Mouse (Mus musculus) layer of hippocampus, adult 9-11 months (tissue): ENCODE measurements around the gene Rasgef1b.
A peak's percentile ranks its signal among the peaks of the same experiment; 100 is the strongest.

ENCODE experiments used
- DNase-seq: peaks from one replicate; pipeline ENCODE4 v3.0.0; 2022

Gene Rasgef1b

GRCm38 (mm10) chr5:99279016-99279757 is 449.7 kb downstream of the Rasgef1b start:
- DNase-seq = no peak

- no peak for DNase-seq
Observed at GRCm38 (mm10) chr5:99278364-99278763, 450.5 kb downstream of the Rasgef1b start.

- no peak for DNase-seq
Observed at GRCm38 (mm10) chr5:99277536-99277935, 451.3 kb downstream of the Rasgef1b start.

- DNase-seq = no peak
Observed at GRCm38 (mm10) chr5:99274119-99274563, 454.7 kb downstream of the Rasgef1b start.

- DNase-seq = no peak
Observed at GRCm38 (mm10) chr5:99271531-99271930, 457.3 kb downstream of the Rasgef1b start.

GRCm38 (mm10) chr5:99269131-99269530 is 459.7 kb downstream of the Rasgef1b start:
- no peak for DNase-seq

GRCm38 (mm10) chr5:99267338-99267737 is 461.5 kb downstream of the Rasgef1b start:
- DNase-seq = no peak

- DNase-seq = no peak
Observed at GRCm38 (mm10) chr5:99266301-99266700, 462.6 kb downstream of the Rasgef1b start.

- no peak for DNase-seq
Observed at GRCm38 (mm10) chr5:99262197-99262920, 466.5 kb downstream of the Rasgef1b start.

- DNase-seq = no peak
Observed at GRCm38 (mm10) chr5:99261121-99261724, 467.6 kb downstream of the Rasgef1b start.

GRCm38 (mm10) chr5:99258003-99258500 is 470.8 kb downstream of the Rasgef1b start:
- DNase-seq = no peak

GRCm38 (mm10) chr5:99252203-99253135 is 476.4 kb downstream of the Rasgef1b start:
- peak; percentile 97 for DNase-seq

GRCm38 (mm10) chr5:99251379-99252202 is 477.3 kb downstream of the Rasgef1b start:
- DNase-seq = peak; percentile 47

GRCm38 (mm10) chr5:99250820-99251219 is 478.0 kb downstream of the Rasgef1b start:
- no peak for DNase-seq

- DNase-seq = peak; percentile 91
Observed at GRCm38 (mm10) chr5:99248501-99248900, 480.4 kb downstream of the Rasgef1b start.

GRCm38 (mm10) chr5:99247915-99248314 is 480.9 kb downstream of the Rasgef1b start:
- DNase-seq = no peak

- no peak for DNase-seq
Observed at GRCm38 (mm10) chr5:99247441-99247840, 481.4 kb downstream of the Rasgef1b start.

- DNase-seq = no peak
Observed at GRCm38 (mm10) chr5:99246972-99247371, 481.9 kb downstream of the Rasgef1b start.

GRCm38 (mm10) chr5:99241988-99242740 is 486.7 kb downstream of the Rasgef1b start:
- DNase-seq = no peak

GRCm38 (mm10) chr5:99240501-99240900 is 488.4 kb downstream of the Rasgef1b start:
- no peak for DNase-seq

- no peak for DNase-seq
Observed at GRCm38 (mm10) chr5:99239677-99240076, 489.2 kb downstream of the Rasgef1b start.
